Mouse (Mus musculus) ES-E14 (cell line): ENCODE measurements at regions not wholly inside any gene's neighbourhood (a gene's known extent, or its start where the extent isn't known, plus 50 kb on each side); places are given as distances from the start of the nearest gene placed in this dataset.

Experiments
- HCFC1 ChIP-seq: IDR thresholded peaks from 2 replicates; pipeline ENCODE4 v1.6.1; 2012; ENCODE audit warnings: low read length, inconsistent platforms, borderline replicate concordance; ENCODE audit not compliant: insufficient read depth
- ZC3H11A ChIP-seq: IDR thresholded peaks from 2 replicates; pipeline ENCODE4 v1.6.1; 2012; ENCODE audit warnings: low read depth, mild to moderate bottlenecking, inconsistent platforms, low read length, borderline replicate concordance

DNA sequence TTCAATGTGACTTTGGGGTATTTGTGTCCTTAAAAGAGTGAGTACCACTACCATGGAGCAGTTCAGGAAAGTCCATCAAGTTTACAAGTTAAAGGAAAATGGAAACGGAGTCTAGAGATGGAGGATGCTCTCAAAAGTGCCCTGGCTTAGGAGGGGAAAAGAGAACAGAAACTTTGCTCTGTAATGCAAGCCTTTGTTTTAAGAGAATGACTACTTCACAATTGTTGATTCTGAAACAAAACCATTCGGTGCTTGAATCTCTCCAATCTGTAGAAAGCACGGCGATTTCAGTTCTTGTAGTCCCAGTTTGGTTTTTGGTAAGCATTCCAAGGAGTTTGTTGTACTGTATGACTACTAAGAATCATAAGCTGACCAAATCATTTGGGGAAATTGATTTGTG, 197.7 kb upstream of the Ccdc54 start:
- no peak for TF ChIP-seq HCFC1
- no peak for TF ChIP-seq ZC3H11A
